Mouse (Mus musculus) ES-Bruce4 (cell line): ENCODE measurements at regions not wholly inside any gene's neighbourhood (a gene's known extent, or its start where the extent isn't known, plus 50 kb on each side); places are given as distances from the start of the nearest gene placed in this dataset.

Experiments used
- CTCF ChIP-seq: IDR thresholded peaks from one replicate; pipeline ENCODE4 v1.8.1; 2011; ENCODE audit warnings: low read depth, low read length
- EP300 ChIP-seq: IDR thresholded peaks from 2 replicates; pipeline ENCODE4 v1.6.1; 2011; ENCODE audit warnings: low read depth, low read length; ENCODE audit not compliant: insufficient read depth
- POLR2A ChIP-seq: IDR thresholded peaks from one replicate; pipeline ENCODE4 v1.8.1; 2011; ENCODE audit warnings: low read length; ENCODE audit not compliant: insufficient read depth

DNA sequence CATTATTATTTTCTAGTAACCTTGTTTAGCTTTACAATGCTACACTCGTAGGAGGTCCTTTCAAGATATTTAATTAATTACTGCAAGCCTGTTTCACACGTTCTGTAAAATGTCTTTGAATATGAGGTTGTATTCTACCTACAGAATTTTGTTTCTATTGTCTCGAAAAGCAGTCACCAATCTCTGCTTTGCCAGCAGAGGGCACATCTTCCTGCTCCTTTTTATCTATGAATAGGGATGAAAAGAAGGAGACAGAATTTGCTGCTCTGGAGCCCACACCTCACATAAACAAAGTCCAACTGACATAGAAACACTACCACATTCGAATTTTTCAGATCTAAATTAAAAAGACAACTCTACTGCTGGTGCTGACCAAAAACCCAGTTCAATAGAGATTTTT lies 117.0 kb upstream of the Ccser1 start:
- no peak for TF ChIP-seq POLR2A
- TF ChIP-seq CTCF = no peak
- TF ChIP-seq EP300 = no peak
